Mouse (Mus musculus) splenic B cell, adult 2 months (primary cell): ENCODE results near the gene Cfap298.

Experiments used
- DNase-seq: peaks from one replicate; pipeline ENCODE4 v3.0.0-alpha.2; 2011; ENCODE audit warnings: low read depth, low spot score
- H3K27me3 ChIP-seq: 2 replicates; pipeline ENCODE4 v1.6.1; 2012; ENCODE audit warnings: mild to moderate bottlenecking, low read length, moderate library complexity, mixed read lengths; ENCODE audit not compliant: control insufficient read depth, poor library complexity, insufficient read depth, severe bottlenecking
- H3K36me3 ChIP-seq: 2 replicates; pipeline ENCODE4 v1.6.1; 2012; ENCODE audit warnings: mild to moderate bottlenecking, low read length, moderate library complexity, mixed read lengths; ENCODE audit not compliant: control insufficient read depth, poor library complexity, insufficient read depth, severe bottlenecking

The Cfap298 gene

GRCm38 (mm10) chr16:90893019-90893418, 41.9 kb downstream of the Cfap298 start:
- no peaks in the 10 kb centered on the region for H3K36me3 ChIP-seq
- no peak for DNase-seq
- no peaks in the 10 kb centered on the region for H3K27me3 ChIP-seq

DNA sequence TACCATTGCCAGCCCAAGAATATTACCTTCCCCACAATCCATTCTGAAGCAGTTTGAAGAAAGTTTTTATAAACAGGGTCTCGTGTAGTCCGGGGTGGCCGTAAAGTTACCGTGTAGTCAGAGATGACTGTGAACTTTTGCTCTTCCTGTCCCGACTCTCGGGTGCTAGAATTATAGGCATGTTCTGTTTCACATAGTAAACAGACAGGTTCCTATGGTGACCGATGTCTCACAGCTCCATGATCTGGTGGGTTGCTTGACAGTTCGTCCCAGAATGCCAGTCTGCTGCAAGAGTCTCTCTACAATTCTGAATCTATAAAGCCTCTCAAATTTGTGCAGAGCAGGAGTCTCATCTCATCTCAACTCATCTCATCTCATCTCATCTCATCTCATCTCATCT, 42.8 kb downstream of the Cfap298 start:
- DNase-seq = no peak
- Histone ChIP-seq H3K27me3 (no peaks in the 10 kb centered on the region), H3K36me3 (no peaks in the 10 kb centered on the region)

GRCm38 (mm10) chr16:90891601-90892000, 43.3 kb downstream of the Cfap298 start:
- H3K36me3 ChIP-seq = no peaks in the 10 kb centered on the region
- H3K27me3 ChIP-seq = no peaks in the 10 kb centered on the region
- DNase-seq = no peak

DNA sequence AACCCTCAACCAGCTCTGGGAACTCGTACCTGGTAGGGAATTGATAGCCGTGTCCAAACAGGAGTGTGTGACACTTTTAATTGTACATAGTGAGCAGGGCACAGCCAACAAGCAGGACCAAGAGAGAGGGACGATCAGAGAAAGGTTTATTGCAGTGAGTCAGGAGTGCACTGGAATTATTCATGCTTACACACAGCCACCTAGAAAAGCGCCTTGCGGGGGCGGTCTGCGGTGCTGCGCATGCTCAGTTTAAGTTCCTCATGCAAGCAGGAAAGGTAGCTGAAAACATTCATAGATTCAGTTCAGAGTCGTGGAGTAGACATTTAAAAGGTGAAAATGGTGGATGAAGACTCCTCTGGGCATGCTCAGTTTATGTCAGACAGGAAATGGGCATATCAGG, 44.2 kb downstream of the Cfap298 start:
- DNase-seq = no peak
- H3K36me3 ChIP-seq = no peaks in the 10 kb centered on the region
- H3K27me3 ChIP-seq = no peaks in the 10 kb centered on the region

- no peaks in the 10 kb centered on the region for H3K27me3 ChIP-seq
- no peaks in the 10 kb centered on the region for H3K36me3 ChIP-seq
- no peak for DNase-seq
Observed at GRCm38 (mm10) chr16:90885781-90886565, 48.9 kb downstream of the Cfap298 start.

GRCm38 (mm10) chr16:90885351-90885750, 49.6 kb downstream of the Cfap298 start:
- no peak for DNase-seq
- H3K27me3 ChIP-seq = no peaks in the 10 kb centered on the region
- H3K36me3 ChIP-seq = no peaks in the 10 kb centered on the region

GRCm38 (mm10) chr16:90882501-90882977, 52.4 kb downstream of the Cfap298 start:
- DNase-seq = no peak
- Histone ChIP-seq H3K36me3 (no peaks in the 10 kb centered on the region), H3K27me3 (no peaks in the 10 kb centered on the region)

- Histone ChIP-seq H3K27me3 (no peaks in the 10 kb centered on the region), H3K36me3 (no peaks in the 10 kb centered on the region)
- DNase-seq = no peak
Observed at GRCm38 (mm10) chr16:90878135-90878860, 56.6 kb downstream of the Cfap298 start.
